Mouse (Mus musculus): Measurements from ENCODE around the gene Rpl19. TPM values are rescaled to one million over a fixed set of nuclear protein-coding genes. Genes with fewer than 3 reads are reported as not detected.
A peak's percentile ranks its signal among the peaks of the same experiment; 100 is the strongest.

Gene Rpl19
- polyA plus RNA-seq, 1 experiment from 2014 or later: 709 TPM

GRCm38 (mm10) chr11:97987551-97988526, 38.7 kb upstream of the Rpl19 start:
- under 1% methylated on average over 42 of the region's 42 CpGs for WGBS
- Histone ChIP-seq H3K27me3 (replicated peaks) (peaks cover 35% of the 10 kb centered on the region), H3K27ac (peak overlapping the region; percentile 29; the same call in 1 of the 2 replicates)

GRCm38 (mm10) chr11:97988530-97989096, 37.9 kb upstream of the Rpl19 start:
- ATAC-seq (ENCODE audit: low FRiP score, low read depth): peak; percentile 87
- under 1% methylated on average over 26 of the region's 26 CpGs for WGBS
- Histone ChIP-seq H3K4me3 (peak overlapping the region; percentile 81), H3K4me1 (peaks cover 23% of the 10 kb centered on the region), H3K9me3 (no peaks in the 10 kb centered on the region), H3K4me2 (replicated peaks) (peak overlapping the region; percentile 90), H3K9ac (peak overlapping the region; percentile 74), H3K36me3 (no peaks in the 10 kb centered on the region), H3K27me3 (replicated peaks) (peaks cover 35% of the 10 kb centered on the region), H3K27ac (peak overlapping the region; percentile 29; the same call in 1 of the 2 replicates)

More at GRCm38 (mm10) chr11:97987551-97988526, 38.7 kb upstream of the Rpl19 start:
- Histone ChIP-seq H3K4me1 (peaks cover 23% of the 10 kb centered on the region), H3K4me2 (replicated peaks) (peak overlapping the region; percentile 90), H3K36me3 (no peaks in the 10 kb centered on the region), H3K4me3 (peak overlapping the region; percentile 81), H3K9ac (peak overlapping the region; percentile 74), H3K9me3 (no peaks in the 10 kb centered on the region)
- ATAC-seq (ENCODE audit: low FRiP score, low read depth): peak; percentile 85

GRCm38 (mm10) chr11:97994539-97995100, 31.9 kb upstream of the Rpl19 start:
- peaks cover 21% of the 10 kb centered on the region for H3K4me1 ChIP-seq
- peak overlapping the region; percentile 83 for H3K4me2 ChIP-seq (replicated peaks)
- H3K9ac ChIP-seq: 0 out of 2 replicates have a peak overlapping the region, but pooled peaks have one; percentile 38
- no peaks in the 10 kb centered on the region for H3K36me3 ChIP-seq
- peak; percentile 59; the same call in 1 of the 2 replicates for ATAC-seq (ENCODE audit: low FRiP score, low read depth)
- no peak overlapping the region for H3K27ac ChIP-seq
- H3K9me3 ChIP-seq: no peaks in the 10 kb centered on the region
- WGBS: 6% methylated on average over 13 of the region's 13 CpGs
- H3K4me3 ChIP-seq: peak overlapping the region; percentile 40
- peaks cover 5% of the 10 kb centered on the region; the same call in 1 of the 2 replicates for H3K27me3 ChIP-seq (replicated peaks)

GRCm38 (mm10) chr11:97995564-97996288, 30.8 kb upstream of the Rpl19 start, which contains the start of gene Arl5c:
Gene Arl5c, minus strand, starts transcription at chr11:97996181.
- Histone ChIP-seq H3K27ac (no peak within 1 kb of the TSS), H3K9me3 (no peaks in the 10 kb centered on the region), H3K27me3 (replicated peaks) (0 out of 2 replicates have a peak, but pooled peaks cover 5% of the 10 kb centered on the region), H3K4me3 (peak within 1 kb of the TSS; percentile 40), H3K36me3 (no peaks in the 10 kb centered on the region), H3K4me1 (peaks cover 13% of the 10 kb centered on the region), H3K9ac (peak within 1 kb of the TSS; percentile 38), H3K4me2 (replicated peaks) (peak within 1 kb of the TSS; percentile 83)
- WGBS: under 1% methylated on average over 26 of the region's 26 CpGs
- peak; percentile 56 for ATAC-seq (ENCODE audit: low FRiP score, low read depth)

- no peak overlapping the region for H3K27ac ChIP-seq
- H3K4me1 ChIP-seq: peaks cover 22% of the 10 kb centered on the region
- no peak overlapping the region for H3K4me3 ChIP-seq
- peaks cover 12% of the 10 kb centered on the region for H3K27me3 ChIP-seq (replicated peaks)
- no peak overlapping the region for H3K9ac ChIP-seq
- H3K4me2 ChIP-seq (replicated peaks): no peak overlapping the region
- WGBS: 71% methylated on average over 1 of the region's 1 CpGs
- no peak for ATAC-seq (ENCODE audit: low FRiP score, low read depth)
- H3K36me3 ChIP-seq: no peaks in the 10 kb centered on the region
- no peaks in the 10 kb centered on the region for H3K9me3 ChIP-seq
Measured at GRCm38 (mm10) chr11:97996691-97997090, 29.8 kb upstream of the Rpl19 start.

GRCm38 (mm10) chr11:97997387-97997960, 29.0 kb upstream of the Rpl19 start:
- no peaks in the 10 kb centered on the region for H3K36me3 ChIP-seq
- H3K9me3 ChIP-seq: no peaks in the 10 kb centered on the region
- no peak for ATAC-seq (ENCODE audit: low FRiP score, low read depth)
- 79% methylated on average over 8 of the region's 8 CpGs for WGBS
- no peak overlapping the region for H3K27ac ChIP-seq
- H3K4me3 ChIP-seq: no peak overlapping the region
- no peak overlapping the region for H3K9ac ChIP-seq
- peaks cover 22% of the 10 kb centered on the region for H3K4me1 ChIP-seq
- H3K27me3 ChIP-seq (replicated peaks): peaks cover 19% of the 10 kb centered on the region
- no peak overlapping the region for H3K4me2 ChIP-seq (replicated peaks)

- no peak overlapping the region for H3K27ac ChIP-seq
- 80% methylated on average over 11 of the region's 11 CpGs for WGBS
- no peak overlapping the region for H3K4me2 ChIP-seq (replicated peaks)
- H3K9me3 ChIP-seq: no peaks in the 10 kb centered on the region
- peaks cover 29% of the 10 kb centered on the region for H3K4me1 ChIP-seq
- H3K4me3 ChIP-seq: no peak overlapping the region
- no peak for ATAC-seq (ENCODE audit: low FRiP score, low read depth)
- peaks cover 22% of the 10 kb centered on the region for H3K27me3 ChIP-seq (replicated peaks)
- peaks cover 5% of the 10 kb centered on the region; the same call in 1 of the 2 replicates for H3K36me3 ChIP-seq
- H3K9ac ChIP-seq: no peak overlapping the region
Measured at GRCm38 (mm10) chr11:97998074-97998793, 28.3 kb upstream of the Rpl19 start.

GRCm38 (mm10) chr11:97998898-97999608, 27.5 kb upstream of the Rpl19 start:
- H3K4me1 ChIP-seq: peaks cover 34% of the 10 kb centered on the region
- no peak for ATAC-seq (ENCODE audit: low FRiP score, low read depth)

GRCm38 (mm10) chr11:97999748-98000147, 26.8 kb upstream of the Rpl19 start:
- Histone ChIP-seq H3K9me3 (no peaks in the 10 kb centered on the region), H3K4me1 (peaks cover 35% of the 10 kb centered on the region), H3K4me2 (replicated peaks) (no peak overlapping the region), H3K27ac (no peak overlapping the region), H3K27me3 (replicated peaks) (peaks cover 18% of the 10 kb centered on the region), H3K36me3 (peaks cover 14% of the 10 kb centered on the region), H3K9ac (no peak overlapping the region), H3K4me3 (no peak overlapping the region)
- ATAC-seq (ENCODE audit: low FRiP score, low read depth): no peak
- WGBS: 62% methylated on average over 5 of the region's 5 CpGs

More at GRCm38 (mm10) chr11:97998898-97999608, 27.5 kb upstream of the Rpl19 start:
- H3K9me3 ChIP-seq: no peaks in the 10 kb centered on the region
- H3K9ac ChIP-seq: no peak overlapping the region
- 63% methylated on average over 7 of the region's 7 CpGs for WGBS
- peaks cover 9% of the 10 kb centered on the region; the same call in 1 of the 2 replicates for H3K36me3 ChIP-seq
- no peak overlapping the region for H3K4me2 ChIP-seq (replicated peaks)
- H3K27me3 ChIP-seq (replicated peaks): peaks cover 23% of the 10 kb centered on the region
- H3K27ac ChIP-seq: no peak overlapping the region
- no peak overlapping the region for H3K4me3 ChIP-seq

GRCm38 (mm10) chr11:98000378-98001140, 26.0 kb upstream of the Rpl19 start:
- Histone ChIP-seq H3K27me3 (replicated peaks) (peaks cover 18% of the 10 kb centered on the region), H3K9ac (no peak overlapping the region), H3K4me1 (peaks cover 27% of the 10 kb centered on the region), H3K9me3 (no peaks in the 10 kb centered on the region), H3K4me2 (replicated peaks) (no peak overlapping the region), H3K27ac (no peak overlapping the region), H3K36me3 (peaks cover 23% of the 10 kb centered on the region), H3K4me3 (no peak overlapping the region)
- ATAC-seq (ENCODE audit: low FRiP score, low read depth): no peak
- 32% methylated on average over 7 of the region's 7 CpGs for WGBS

All from neural tube, embryonic 12.5 days (tissue).